Mouse (Mus musculus): Measurements from ENCODE around the gene Pgm2l1. TPM values are rescaled to one million over a fixed set of nuclear protein-coding genes. Genes with fewer than 3 reads are reported as not detected.

The Pgm2l1 gene
- polyA plus RNA-seq, 1 experiment from 2014 or later, result 1.0 TPM

- 91% methylated on average over 2 of the region's 2 CpGs for whole genome bisulfite sequencing
- Histone ChIP-seq H3K27ac (ENCODE audit: low read depth, low read length) (no peak overlapping the region), H3K4me2 (replicated peaks; ENCODE audit: low read depth) (no peak overlapping the region), H3K36me3 (ENCODE audit: control insufficient read depth, insufficient read depth) (no peaks in the 10 kb centered on the region), H3K27me3 (replicated peaks; ENCODE audit: control insufficient read depth, insufficient read depth, low read length) (peaks cover 5% of the 10 kb centered on the region), H3K9ac (ENCODE audit: low read depth, low read length) (no peak overlapping the region), H3K4me1 (replicated peaks; ENCODE audit: control insufficient read depth, insufficient read depth, low read length) (0 out of 2 replicates have a peak, but pooled peaks cover 2% of the 10 kb centered on the region), H3K9me3 (ENCODE audit: control insufficient read depth) (no peaks in the 10 kb centered on the region), H3K4me3 (ENCODE audit: low read depth, low read length) (no peak overlapping the region)
- ATAC-seq, result no peak
- no peak for TF ChIP-seq CTCF (IDR thresholded peaks at IDR 0.05; ENCODE audit: low read depth)
These were observed 68.6 kb downstream of the Pgm2l1 start for GRCm38 (mm10) chr7:100295745-100296144.

GRCm38 (mm10) chr7:100296699-100297098 lies 69.5 kb downstream of the Pgm2l1 start:
- Histone ChIP-seq H3K4me2 (replicated peaks; ENCODE audit: low read depth) (no peak overlapping the region), H3K9me3 (ENCODE audit: control insufficient read depth) (no peaks in the 10 kb centered on the region), H3K4me1 (replicated peaks; ENCODE audit: control insufficient read depth, insufficient read depth, low read length) (0 out of 2 replicates have a peak, but pooled peaks cover 2% of the 10 kb centered on the region), H3K27ac (ENCODE audit: low read depth, low read length) (no peak overlapping the region), H3K4me3 (ENCODE audit: low read depth, low read length) (no peak overlapping the region), H3K27me3 (replicated peaks; ENCODE audit: control insufficient read depth, insufficient read depth, low read length) (peaks cover 5% of the 10 kb centered on the region), H3K36me3 (ENCODE audit: control insufficient read depth, insufficient read depth) (no peaks in the 10 kb centered on the region), H3K9ac (ENCODE audit: low read depth, low read length) (no peak overlapping the region)
- WGBS, result 83% methylated on average over 6 of the region's 6 CpGs
- no peak for TF ChIP-seq CTCF (IDR thresholded peaks at IDR 0.05; ENCODE audit: low read depth)
- no peak for ATAC-seq

GRCm38 (mm10) chr7:100298861-100299510 lies 71.8 kb downstream of the Pgm2l1 start:
- no peak overlapping the region for H3K27ac ChIP-seq (ENCODE audit: low read depth, low read length)
- no peaks in the 10 kb centered on the region for H3K9me3 ChIP-seq (ENCODE audit: control insufficient read depth)
- 69% methylated on average over 14 of the region's 14 CpGs for WGBS
- TF ChIP-seq CTCF (IDR thresholded peaks at IDR 0.05; ENCODE audit: low read depth), result no peak
- H3K4me2 ChIP-seq (replicated peaks; ENCODE audit: low read depth), result no peak overlapping the region
- no peak overlapping the region for H3K4me3 ChIP-seq (ENCODE audit: low read depth, low read length)
- H3K27me3 ChIP-seq (replicated peaks; ENCODE audit: control insufficient read depth, insufficient read depth, low read length), result no peaks in the 10 kb centered on the region
- ATAC-seq, result no peak
- no peak overlapping the region for H3K9ac ChIP-seq (ENCODE audit: low read depth, low read length)
- 0 out of 2 replicates have a peak, but pooled peaks cover 2% of the 10 kb centered on the region for H3K4me1 ChIP-seq (replicated peaks; ENCODE audit: control insufficient read depth, insufficient read depth, low read length)
- no peaks in the 10 kb centered on the region for H3K36me3 ChIP-seq (ENCODE audit: control insufficient read depth, insufficient read depth)

GRCm38 (mm10) chr7:100301390-100301789 lies 74.2 kb downstream of the Pgm2l1 start:
- Histone ChIP-seq H3K27ac (ENCODE audit: low read depth, low read length) (no peak overlapping the region), H3K9me3 (ENCODE audit: control insufficient read depth) (no peaks in the 10 kb centered on the region), H3K36me3 (ENCODE audit: control insufficient read depth, insufficient read depth) (no peaks in the 10 kb centered on the region), H3K27me3 (replicated peaks; ENCODE audit: control insufficient read depth, insufficient read depth, low read length) (no peaks in the 10 kb centered on the region), H3K4me2 (replicated peaks; ENCODE audit: low read depth) (no peak overlapping the region), H3K9ac (ENCODE audit: low read depth, low read length) (no peak overlapping the region), H3K4me1 (replicated peaks; ENCODE audit: control insufficient read depth, insufficient read depth, low read length) (0 out of 2 replicates have a peak, but pooled peaks cover 2% of the 10 kb centered on the region), H3K4me3 (ENCODE audit: low read depth, low read length) (no peak overlapping the region)
- TF ChIP-seq CTCF (IDR thresholded peaks at IDR 0.05; ENCODE audit: low read depth), result no peak
- WGBS, result 59% methylated on average over 3 of the region's 3 CpGs
- no peak for ATAC-seq

- WGBS, result 36% methylated on average over 4 of the region's 4 CpGs
- H3K27ac ChIP-seq (ENCODE audit: low read depth, low read length), result no peak overlapping the region
- no peak overlapping the region for H3K4me2 ChIP-seq (replicated peaks; ENCODE audit: low read depth)
- H3K27me3 ChIP-seq (replicated peaks; ENCODE audit: control insufficient read depth, insufficient read depth, low read length), result no peaks in the 10 kb centered on the region
- H3K4me3 ChIP-seq (ENCODE audit: low read depth, low read length), result no peak overlapping the region
- 0 out of 2 replicates have a peak, but pooled peaks cover 2% of the 10 kb centered on the region for H3K4me1 ChIP-seq (replicated peaks; ENCODE audit: control insufficient read depth, insufficient read depth, low read length)
- no peaks in the 10 kb centered on the region for H3K9me3 ChIP-seq (ENCODE audit: control insufficient read depth)
- ATAC-seq, result no peak
- TF ChIP-seq CTCF (IDR thresholded peaks at IDR 0.05; ENCODE audit: low read depth), result no peak
- no peak overlapping the region for H3K9ac ChIP-seq (ENCODE audit: low read depth, low read length)
- H3K36me3 ChIP-seq (ENCODE audit: control insufficient read depth, insufficient read depth), result no peaks in the 10 kb centered on the region
These were observed 75.1 kb downstream of the Pgm2l1 start for GRCm38 (mm10) chr7:100302316-100302715.

- H3K9ac ChIP-seq (ENCODE audit: low read depth, low read length), result no peak overlapping the region
- H3K27me3 ChIP-seq (replicated peaks; ENCODE audit: control insufficient read depth, insufficient read depth, low read length), result no peaks in the 10 kb centered on the region
- H3K4me2 ChIP-seq (replicated peaks; ENCODE audit: low read depth), result no peak overlapping the region
- no peaks in the 10 kb centered on the region for H3K4me1 ChIP-seq (replicated peaks; ENCODE audit: control insufficient read depth, insufficient read depth, low read length)
- H3K4me3 ChIP-seq (ENCODE audit: low read depth, low read length), result no peak overlapping the region
- 89% methylated on average over 9 of the region's 9 CpGs for WGBS
- no peak for ATAC-seq
- no peak for TF ChIP-seq CTCF (IDR thresholded peaks at IDR 0.05; ENCODE audit: low read depth)
- no peaks in the 10 kb centered on the region for H3K9me3 ChIP-seq (ENCODE audit: control insufficient read depth)
- no peaks in the 10 kb centered on the region for H3K36me3 ChIP-seq (ENCODE audit: control insufficient read depth, insufficient read depth)
- no peak overlapping the region for H3K27ac ChIP-seq (ENCODE audit: low read depth, low read length)
These were observed 78.7 kb downstream of the Pgm2l1 start for GRCm38 (mm10) chr7:100305894-100306293.

Measured in intestine, postnatal 0 days (tissue).